Mouse (Mus musculus): Measurements from ENCODE around the gene Syt5. TPM values are rescaled to one million over a fixed set of nuclear protein-coding genes. Genes with fewer than 3 reads are reported as not detected.

The Syt5 gene
- polyA plus RNA-seq (2012; ENCODE audit: low replicate concordance) = 0.20 and 0.37 TPM in 2 replicates

DNA sequence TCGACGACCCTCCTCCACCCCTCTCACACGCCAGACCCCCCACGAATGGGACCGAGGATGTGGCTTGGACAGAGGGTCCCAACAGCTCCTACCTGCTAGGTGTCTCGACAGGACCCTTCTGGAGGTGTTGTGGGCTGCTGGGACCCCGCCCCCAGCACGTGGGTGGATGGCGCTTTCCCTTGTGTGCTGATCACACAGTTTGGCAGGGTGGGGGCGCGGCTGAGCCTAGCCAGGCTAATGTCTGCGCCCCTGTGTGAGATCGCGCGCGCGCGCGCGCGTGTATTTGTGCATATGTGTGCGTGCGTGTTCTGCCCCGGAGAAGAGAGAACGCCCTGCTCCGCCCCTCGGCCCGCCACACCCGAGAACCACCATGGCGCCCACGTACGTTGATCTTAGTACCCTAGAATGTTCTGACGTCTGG lies at the start of gene Syt5:
Gene Syt5, minus strand, starts transcription at position 321 of the 421 bp plus-strand sequence.

DNA sequence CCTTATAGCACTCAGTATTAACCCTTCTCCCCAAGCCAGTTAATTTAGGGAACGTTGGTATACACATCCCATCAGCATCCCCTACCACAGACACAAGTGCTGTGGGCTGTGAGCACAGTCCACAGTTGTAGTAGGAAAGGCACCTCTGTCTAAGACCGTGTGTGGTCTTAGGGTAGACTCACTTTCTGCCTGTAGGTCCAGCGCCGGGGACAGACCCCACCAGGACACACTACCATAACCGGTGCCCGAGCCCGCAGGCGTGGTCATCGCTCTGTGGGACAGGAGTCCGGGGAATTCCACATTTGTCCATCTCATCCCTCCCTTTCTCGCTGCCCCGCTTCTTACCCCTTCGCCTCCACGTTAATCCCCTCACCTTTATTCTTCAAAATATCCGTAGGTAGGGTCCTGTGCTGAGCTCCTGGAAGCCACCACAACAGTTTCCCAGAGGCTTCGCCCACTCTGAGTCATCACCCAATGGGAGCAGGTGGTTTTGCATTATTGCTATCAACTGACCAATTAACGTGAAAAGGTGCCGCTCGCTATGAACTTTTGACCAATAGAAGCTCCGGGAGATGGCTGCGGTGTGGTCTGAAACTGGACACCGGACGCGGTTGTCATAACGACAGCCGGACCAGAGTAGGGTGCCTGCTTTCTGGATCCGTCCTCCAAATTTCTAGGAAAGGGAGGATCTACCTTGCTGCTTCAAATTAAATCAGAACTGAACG lies 15.2 kb downstream of the Syt5 start, which contains the start of gene Dnaaf3:
Gene Dnaaf3, minus strand, starts transcription at position 449 of the 725 bp plus-strand sequence.

DNA sequence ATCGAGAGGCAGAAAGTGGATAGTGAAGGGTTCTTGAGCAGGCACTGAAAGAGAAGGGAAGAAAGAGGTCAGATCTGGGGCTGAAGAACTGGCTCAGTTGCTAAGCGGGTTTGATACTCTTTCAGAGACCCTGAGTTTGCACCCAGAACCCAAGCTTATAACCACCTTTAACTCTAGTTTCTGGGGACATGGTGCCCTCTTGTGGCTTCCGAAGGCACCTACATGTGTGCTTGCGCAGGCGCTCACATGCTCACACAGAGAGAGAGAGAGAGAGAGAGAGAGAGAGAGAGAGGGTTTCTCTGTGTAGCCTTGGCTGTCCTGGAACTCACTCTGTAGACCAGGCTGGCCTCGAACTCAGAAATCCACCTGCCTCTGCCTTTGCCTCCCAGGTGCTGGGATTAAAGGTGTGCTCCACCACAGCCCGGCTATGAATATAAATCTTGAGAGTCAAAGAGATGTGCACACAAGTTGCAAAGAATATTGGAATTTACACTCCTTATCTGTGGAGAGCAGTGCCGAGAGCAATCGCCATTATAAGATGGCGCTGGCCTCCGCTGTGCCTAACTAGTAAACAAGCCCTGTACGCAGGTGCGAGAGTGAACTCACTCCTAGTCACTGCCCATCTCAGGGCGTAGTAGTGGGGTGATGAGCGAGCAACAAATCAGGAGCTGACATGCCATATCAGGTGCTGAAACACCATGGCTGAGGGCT lies 23.0 kb downstream of the Syt5 start, which contains the start of gene Tnni3:
Gene Tnni3, minus strand, starts transcription at position 18 of the 711 bp plus-strand sequence.

DNA sequence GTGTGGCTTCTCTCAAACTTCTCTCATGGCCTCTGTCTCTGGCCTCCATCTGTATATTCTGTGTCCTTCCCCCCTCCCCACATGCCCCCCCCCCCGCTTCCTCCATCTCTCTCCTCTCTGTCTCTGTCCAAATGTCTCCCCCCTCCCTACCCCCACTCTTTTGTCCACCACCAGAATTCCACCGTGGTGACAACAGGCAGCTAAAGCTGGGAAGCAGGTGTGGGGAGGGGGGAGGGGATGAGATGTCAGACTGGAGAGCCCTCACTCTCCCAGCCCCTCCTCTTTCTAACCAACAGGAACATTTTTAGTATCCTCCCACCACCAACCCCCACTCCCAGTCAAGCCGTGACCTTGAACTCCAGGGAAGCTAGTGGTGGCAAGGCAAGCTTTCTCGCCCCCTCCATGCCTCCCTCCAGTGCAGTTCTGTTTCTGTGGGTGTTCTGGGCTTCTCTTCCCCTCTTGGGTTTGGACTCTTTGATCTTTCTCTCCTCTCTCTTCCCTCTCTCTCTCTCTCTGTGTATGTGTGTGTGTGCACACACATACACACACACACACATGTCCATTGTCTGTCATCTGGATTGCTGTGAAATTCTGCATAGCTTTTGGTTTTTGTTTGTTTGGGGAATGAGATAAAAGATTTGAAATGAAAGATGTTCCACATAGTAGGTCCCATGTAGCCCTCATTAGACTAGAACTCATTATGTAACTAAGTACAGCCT lies 30.9 kb downstream of the Syt5 start, which contains the start of gene Tnnt1:
Gene Tnnt1, minus strand, starts transcription at position 51 of the 719 bp plus-strand sequence.

DNA sequence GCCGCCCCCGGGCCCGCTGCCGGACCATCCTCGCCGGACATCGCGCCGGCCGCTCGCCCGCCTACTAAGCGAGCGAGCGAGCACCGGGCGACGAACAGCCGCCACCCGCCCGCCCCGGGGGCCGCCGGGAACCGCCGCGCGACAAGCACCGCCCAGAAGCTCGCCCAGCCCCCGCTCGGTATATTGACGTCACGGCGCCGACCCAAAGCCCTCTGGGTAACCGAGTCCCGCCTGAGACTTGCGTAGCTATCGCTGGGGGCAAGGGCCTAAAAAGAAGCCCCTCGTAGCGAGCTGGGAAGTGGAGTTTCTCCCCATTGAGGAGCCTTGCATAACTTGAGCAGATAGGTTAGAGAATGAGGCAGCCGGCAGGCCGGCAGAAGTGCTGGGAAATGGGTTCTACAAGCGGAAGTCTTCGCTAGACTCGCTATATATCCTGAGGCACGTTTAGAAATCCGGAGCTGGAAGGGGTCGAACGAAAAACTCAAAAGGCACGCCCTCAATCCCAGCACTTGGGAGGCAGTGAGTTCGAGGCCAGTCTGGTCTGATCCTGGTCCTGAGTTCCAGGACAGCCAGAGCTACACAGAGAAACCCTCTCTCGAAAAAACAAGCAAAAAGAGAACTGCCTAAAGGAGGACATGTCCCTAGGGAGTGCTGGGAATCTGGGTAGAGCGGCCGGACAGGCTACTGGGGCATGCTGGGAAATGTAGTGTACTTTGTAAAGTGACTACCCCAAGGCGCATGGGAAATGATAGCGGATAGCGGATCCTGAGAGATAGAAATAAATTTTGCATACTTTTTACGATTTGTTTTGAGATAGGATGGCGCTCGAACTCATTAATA lies 45.6 kb downstream of the Syt5 start, which contains the start of gene Ppp1r12c:
Gene Ppp1r12c, minus strand, starts transcription at position 123 of the 840 bp plus-strand sequence.

Other genes with a start within 250 kb of the Syt5 start
- gene Ncr1, start 209.8 kb downstream of the Syt5 start, polyA plus RNA-seq (2012; ENCODE audit: low replicate concordance) = 1.5 and 2.0 TPM in 2 replicates
- not detected in 2 replicates for gene Gp6, start 149.8 kb downstream of the Syt5 start, polyA plus RNA-seq (2012; ENCODE audit: low replicate concordance)
- gene Rdh13, start 101.9 kb downstream of the Syt5 start, polyA plus RNA-seq (2012; ENCODE audit: low replicate concordance) = 1.6 and 3.0 TPM in 2 replicates
- gene Eps8l1, start 86.9 kb downstream of the Syt5 start, polyA plus RNA-seq (2012; ENCODE audit: low replicate concordance) = 0.06 TPM in 1 of 2 replicates, not detected in the other
- gene Ppp1r12c, start 45.9 kb downstream of the Syt5 start, polyA plus RNA-seq (2012; ENCODE audit: low replicate concordance) = 207 and 309 TPM in 2 replicates
- 2.4 and 2.5 TPM in 2 replicates for gene Tnnt1, start 31.2 kb downstream of the Syt5 start, polyA plus RNA-seq (2012; ENCODE audit: low replicate concordance)
- 0.82 and 2.2 TPM in 2 replicates for gene Tnni3, start 23.3 kb downstream of the Syt5 start, polyA plus RNA-seq (2012; ENCODE audit: low replicate concordance)
- 3.8 and 10.7 TPM in 2 replicates for gene Dnaaf3, start 15.1 kb downstream of the Syt5 start, polyA plus RNA-seq (2012; ENCODE audit: low replicate concordance)
- 0.08 TPM in 1 of 2 replicates, not detected in the other for gene Ptprh, start 56.5 kb upstream of the Syt5 start, polyA plus RNA-seq (2012; ENCODE audit: low replicate concordance)
- 2.6 and 8.1 TPM in 2 replicates for gene Tmem86b, start 83.9 kb upstream of the Syt5 start, polyA plus RNA-seq (2012; ENCODE audit: low replicate concordance)
- gene Ppp6r1, start 111.5 kb upstream of the Syt5 start, polyA plus RNA-seq (2012; ENCODE audit: low replicate concordance) = 241 and 493 TPM in 2 replicates
- gene Hspbp1, start 137.5 kb upstream of the Syt5 start, polyA plus RNA-seq (2012; ENCODE audit: low replicate concordance) = 70.2 and 112 TPM in 2 replicates
- gene Brsk1, start 143.1 kb upstream of the Syt5 start, polyA plus RNA-seq (2012; ENCODE audit: low replicate concordance) = 0.12 and 0.15 TPM in 2 replicates
- gene Tmem150b, start 177.7 kb upstream of the Syt5 start, polyA plus RNA-seq (2012; ENCODE audit: low replicate concordance) = 1.00 and 1.3 TPM in 2 replicates
- 141 and 389 TPM in 2 replicates for gene Kmt5c, start 192.6 kb upstream of the Syt5 start, polyA plus RNA-seq (2012; ENCODE audit: low replicate concordance)
- gene Cox6b2, start 205.6 kb upstream of the Syt5 start, polyA plus RNA-seq (2012; ENCODE audit: low replicate concordance) = 6.8 and 13.1 TPM in 2 replicates
- gene Fam71e2, start 223.8 kb upstream of the Syt5 start, polyA plus RNA-seq (2012; ENCODE audit: low replicate concordance) = not detected in 2 replicates
- gene Il11, start 235.3 kb upstream of the Syt5 start, polyA plus RNA-seq (2012; ENCODE audit: low replicate concordance) = 0.09 TPM in 1 of 2 replicates, not detected in the other
- not detected in 2 replicates for gene Tmem190, start 235.4 kb upstream of the Syt5 start, polyA plus RNA-seq (2012; ENCODE audit: low replicate concordance)
- gene Tmem238, start 242.1 kb upstream of the Syt5 start, polyA plus RNA-seq (2012; ENCODE audit: low replicate concordance) = 22.8 and 58.3 TPM in 2 replicates
- 2,892 and 4,049 TPM in 2 replicates for gene Rpl28, start 245.3 kb upstream of the Syt5 start, polyA plus RNA-seq (2012; ENCODE audit: low replicate concordance)